Mouse (Mus musculus): ENCODE results near the gene Wfdc21.

- TF ChIP-seq CTCF (IDR thresholded peaks at IDR 0.05; ENCODE audit: borderline replicate concordance, insufficient read depth, low read depth, low read length) (no peak), POLR2A (IDR thresholded peaks at IDR 0.05; ENCODE audit: borderline replicate concordance, insufficient read depth, low read length) (no peak)
Measured at GRCm38 (mm10) chr11:83799871-83800430, 53.2 kb downstream of the Wfdc21 start.

All from cerebellum, adult 2 months (tissue).